Mouse (Mus musculus) ES-Bruce4 (cell line): Measurements from ENCODE around the gene Mpp4. TPM values are rescaled to one million over a fixed set of nuclear protein-coding genes. Genes with fewer than 3 reads are reported as not detected.

Experiments used
- H3K27ac ChIP-seq: 2 replicates; pipeline ENCODE4 v1.5.1; 2012; ENCODE audit warnings: low read length, inconsistent platforms; ENCODE audit not compliant: insufficient read depth
- H3K27me3 ChIP-seq: 2 replicates; pipeline ENCODE4 v1.6.1; 2012; ENCODE audit warnings: mild to moderate bottlenecking, low read length, inconsistent platforms; ENCODE audit not compliant: control insufficient read depth, poor library complexity, insufficient read depth, severe bottlenecking
- H3K36me3 ChIP-seq: 2 replicates; pipeline ENCODE4 v1.6.1; 2012; ENCODE audit warnings: inconsistent platforms, mild to moderate bottlenecking, low read length, moderate library complexity; ENCODE audit not compliant: control insufficient read depth, poor library complexity, insufficient read depth, severe bottlenecking
- H3K4me1 ChIP-seq: one replicate; pipeline ENCODE4 v1.8.1; 2011; ENCODE audit warnings: low read length; ENCODE audit not compliant: control insufficient read depth, insufficient read depth
- H3K4me3 ChIP-seq: 2 replicates; pipeline ENCODE4 v1.5.1; 2011; ENCODE audit warnings: low read depth, mild to moderate bottlenecking, low read length
- H3K9ac ChIP-seq: 2 replicates; pipeline ENCODE4 v1.6.1; 2012; ENCODE audit warnings: low read depth, mild to moderate bottlenecking, inconsistent platforms; ENCODE audit not compliant: poor library complexity, severe bottlenecking
- H3K9me3 ChIP-seq: replicated peaks from 2 replicates; pipeline ENCODE4 v1.6.1; 2012; ENCODE audit warnings: mild to moderate bottlenecking, low read length, inconsistent platforms; ENCODE audit not compliant: control insufficient read depth, poor library complexity, insufficient read depth, severe bottlenecking
- CTCF ChIP-seq: IDR thresholded peaks from one replicate; pipeline ENCODE4 v1.8.1; 2011; ENCODE audit warnings: low read depth, low read length
- EP300 ChIP-seq: IDR thresholded peaks from 2 replicates; pipeline ENCODE4 v1.6.1; 2011; ENCODE audit warnings: low read depth, low read length; ENCODE audit not compliant: insufficient read depth
- POLR2A ChIP-seq: IDR thresholded peaks from one replicate; pipeline ENCODE4 v1.8.1; 2011; ENCODE audit warnings: low read length; ENCODE audit not compliant: insufficient read depth
- polyA plus RNA-seq: library from polyadenylated mRNA; stranded (reverse); fragments of >200 nt; gene quantifications from 2 replicates; pipeline ENCODE4 v1.2.4, GENCODE M21; 2011; ENCODE audit warnings: low read depth; ENCODE audit not compliant: missing spikeins, insufficient read depth, insufficient read length

The Mpp4 gene
- polyA plus RNA-seq, 1 experiment: 0.54 TPM

- H3K4me1 ChIP-seq: peaks cover 2% of the 10 kb centered on the region
- H3K9ac ChIP-seq: no peak overlapping the region
- no peak overlapping the region for H3K4me3 ChIP-seq
- TF ChIP-seq EP300: no peak
- TF ChIP-seq CTCF: no peak
- TF ChIP-seq POLR2A: no peak
- H3K27me3 ChIP-seq: no peaks in the 10 kb centered on the region
- no peak overlapping the region for H3K27ac ChIP-seq
- no peaks in the 10 kb centered on the region for H3K36me3 ChIP-seq
- H3K9me3 ChIP-seq: no peaks in the 10 kb centered on the region
Observed at GRCm38 (mm10) chr1:59157846-59158245, 5.3 kb downstream of the Mpp4 start.

GRCm38 (mm10) chr1:59152346-59152745 is 10.8 kb downstream of the Mpp4 start:
- Histone ChIP-seq H3K9me3 (no peaks in the 10 kb centered on the region), H3K4me1 (no peaks in the 10 kb centered on the region), H3K27me3 (no peaks in the 10 kb centered on the region), H3K27ac (no peak overlapping the region), H3K9ac (no peak overlapping the region), H3K4me3 (no peak overlapping the region), H3K36me3 (no peaks in the 10 kb centered on the region)
- TF ChIP-seq POLR2A: no peak
- no peak for TF ChIP-seq EP300
- TF ChIP-seq CTCF: no peak

DNA sequence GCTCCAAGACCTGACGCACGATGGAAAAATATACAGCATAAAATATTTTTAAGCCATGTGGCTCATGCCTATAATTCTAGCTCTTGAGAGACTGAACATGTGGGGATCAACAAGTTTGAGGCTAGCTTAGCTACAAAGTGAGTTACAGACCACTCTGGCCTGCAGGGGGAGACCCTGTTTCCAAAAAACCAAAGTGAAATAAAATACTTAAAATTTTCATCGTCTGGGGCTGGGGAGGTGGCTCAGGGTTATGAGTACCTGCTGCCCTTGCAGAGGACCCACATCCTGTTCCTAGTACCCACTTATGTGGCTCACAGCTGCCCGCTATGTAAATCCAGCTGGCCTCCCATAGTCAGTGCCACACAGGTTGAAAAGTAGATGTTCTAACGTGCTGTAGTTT is 12.6 kb downstream of the Mpp4 start:
- no peaks in the 10 kb centered on the region for H3K27me3 ChIP-seq
- H3K36me3 ChIP-seq: no peaks in the 10 kb centered on the region
- TF ChIP-seq EP300 (no peak), POLR2A (no peak), CTCF (no peak)
- H3K4me3 ChIP-seq: no peak overlapping the region
- no peaks in the 10 kb centered on the region for H3K4me1 ChIP-seq
- no peak overlapping the region for H3K27ac ChIP-seq
- no peaks in the 10 kb centered on the region for H3K9me3 ChIP-seq
- H3K9ac ChIP-seq: no peak overlapping the region

DNA sequence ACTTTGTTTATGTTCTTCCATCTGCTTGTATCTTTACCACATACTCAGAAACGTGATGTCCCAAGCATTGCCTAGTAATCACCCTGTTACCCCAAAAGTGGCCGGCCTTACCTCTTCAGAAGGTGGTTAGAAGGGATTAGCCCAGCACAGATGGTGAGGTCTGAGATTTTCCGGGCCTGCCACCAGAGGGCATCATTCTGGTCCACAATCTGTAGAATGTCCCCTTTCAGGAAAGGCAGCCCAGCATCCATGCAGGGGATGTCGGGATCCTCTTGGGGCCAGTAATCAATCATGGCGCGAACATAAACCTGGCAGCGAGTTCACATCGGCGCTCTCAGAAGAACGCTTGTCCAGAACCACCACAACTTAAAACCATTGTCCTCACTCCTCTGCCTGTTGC is 18.6 kb downstream of the Mpp4 start:
- Histone ChIP-seq H3K4me1 (no peaks in the 10 kb centered on the region), H3K9me3 (no peaks in the 10 kb centered on the region), H3K9ac (no peak overlapping the region), H3K27ac (no peak overlapping the region), H3K27me3 (no peaks in the 10 kb centered on the region), H3K4me3 (no peak overlapping the region), H3K36me3 (no peaks in the 10 kb centered on the region)
- no peak for TF ChIP-seq EP300
- peak; percentile 62 for TF ChIP-seq CTCF
- no peak for TF ChIP-seq POLR2A

DNA sequence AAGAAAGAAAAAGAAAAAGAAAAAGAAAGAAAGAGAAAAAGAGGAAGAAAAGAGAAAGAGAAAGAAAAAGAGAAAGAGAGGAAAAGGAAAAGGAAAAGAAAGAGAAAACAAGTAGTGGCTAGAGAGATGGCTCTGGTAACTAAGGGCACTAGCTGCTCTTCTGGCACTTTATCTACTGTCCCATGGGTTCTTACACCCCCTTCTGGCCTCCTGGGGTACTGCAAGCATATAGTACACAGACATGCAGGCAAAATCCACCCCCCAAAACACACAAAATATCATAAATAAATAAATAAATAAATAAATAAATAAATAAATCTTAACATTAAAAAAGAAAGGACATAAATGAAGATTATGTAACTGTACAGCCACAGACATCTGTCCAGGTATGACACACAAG is 20.4 kb downstream of the Mpp4 start:
- Histone ChIP-seq H3K9ac (no peak overlapping the region), H3K4me1 (no peaks in the 10 kb centered on the region), H3K9me3 (no peaks in the 10 kb centered on the region), H3K36me3 (no peaks in the 10 kb centered on the region), H3K4me3 (no peak overlapping the region), H3K27ac (no peak overlapping the region), H3K27me3 (no peaks in the 10 kb centered on the region)
- TF ChIP-seq EP300: no peak
- peak; percentile 32 for TF ChIP-seq CTCF

- TF ChIP-seq EP300 (no peak), CTCF (no peak), POLR2A (no peak)
- Histone ChIP-seq H3K4me1 (no peaks in the 10 kb centered on the region), H3K27me3 (no peaks in the 10 kb centered on the region), H3K4me3 (no peak overlapping the region), H3K27ac (no peak overlapping the region), H3K9ac (no peak overlapping the region), H3K9me3 (no peaks in the 10 kb centered on the region), H3K36me3 (no peaks in the 10 kb centered on the region)
Observed at GRCm38 (mm10) chr1:59134419-59134818, 28.8 kb downstream of the Mpp4 start.

DNA sequence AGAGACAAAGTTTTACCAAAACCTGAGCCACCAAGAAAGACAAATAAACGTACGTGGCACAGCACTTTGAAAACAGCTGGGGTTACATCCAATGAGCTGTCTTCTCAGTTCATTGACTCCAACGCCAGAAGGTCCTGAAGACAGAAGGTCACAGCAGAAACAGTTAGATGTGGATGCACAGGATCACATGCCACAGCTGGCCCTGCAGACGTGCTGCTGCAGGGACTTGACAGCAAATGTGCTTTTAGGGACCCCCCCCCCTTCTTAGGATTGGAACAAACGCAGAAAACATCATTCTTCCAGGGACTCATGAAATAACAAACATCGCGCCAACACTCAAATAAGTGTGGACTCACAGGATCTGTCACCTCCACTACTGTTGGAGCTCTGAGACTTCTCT is 34.3 kb downstream of the Mpp4 start:
- H3K36me3 ChIP-seq: no peaks in the 10 kb centered on the region
- no peak for TF ChIP-seq EP300
- TF ChIP-seq CTCF: no peak
- no peak for TF ChIP-seq POLR2A
- H3K9me3 ChIP-seq: no peaks in the 10 kb centered on the region

More for the DNA sequence above, 34.3 kb downstream of the Mpp4 start:
- Histone ChIP-seq H3K27ac (no peak overlapping the region), H3K4me3 (no peak overlapping the region), H3K4me1 (no peaks in the 10 kb centered on the region), H3K27me3 (no peaks in the 10 kb centered on the region), H3K9ac (no peak overlapping the region)
